Mouse (Mus musculus) heart, postnatal 14 days (tissue): Measurements from ENCODE around the gene Tfap2a. TPM values are rescaled to one million over a fixed set of nuclear protein-coding genes. Genes with fewer than 3 reads are reported as not detected.

Experiments used
- DNase-seq, 2 experiments: peaks; one replicate each; pipeline ENCODE4 v3.0.0; 2021 to 2022
- intact Hi-C: fragments of 180-260 bp; cut with DNase I; formaldehyde crosslinking; loops from one replicate; pipeline ENCODE4 v1.15.1; 2025
- long read RNA-seq, 2 experiments: library from polyadenylated mRNA; stranded (forward); transcript quantifications; one replicate each; pipeline ENCODE4 v2.0.0; 2021
- total RNA-seq, 2 experiments: library from RNA; stranded (reverse); gene quantifications; 2 replicates each; pipeline ENCODE4 v1.2.3; 2021

The Tfap2a gene
- total RNA-seq: under 1 TPM; 0.22 to 0.26 TPM
- long read RNA-seq, experiment 1, partial matches to known transcripts: 0 of 1 reads
- long read RNA-seq, experiment 1, other reads (novel, unspliced or antisense): 1 of 1 reads
- long read RNA-seq, experiment 2: 0 reads

DNA sequence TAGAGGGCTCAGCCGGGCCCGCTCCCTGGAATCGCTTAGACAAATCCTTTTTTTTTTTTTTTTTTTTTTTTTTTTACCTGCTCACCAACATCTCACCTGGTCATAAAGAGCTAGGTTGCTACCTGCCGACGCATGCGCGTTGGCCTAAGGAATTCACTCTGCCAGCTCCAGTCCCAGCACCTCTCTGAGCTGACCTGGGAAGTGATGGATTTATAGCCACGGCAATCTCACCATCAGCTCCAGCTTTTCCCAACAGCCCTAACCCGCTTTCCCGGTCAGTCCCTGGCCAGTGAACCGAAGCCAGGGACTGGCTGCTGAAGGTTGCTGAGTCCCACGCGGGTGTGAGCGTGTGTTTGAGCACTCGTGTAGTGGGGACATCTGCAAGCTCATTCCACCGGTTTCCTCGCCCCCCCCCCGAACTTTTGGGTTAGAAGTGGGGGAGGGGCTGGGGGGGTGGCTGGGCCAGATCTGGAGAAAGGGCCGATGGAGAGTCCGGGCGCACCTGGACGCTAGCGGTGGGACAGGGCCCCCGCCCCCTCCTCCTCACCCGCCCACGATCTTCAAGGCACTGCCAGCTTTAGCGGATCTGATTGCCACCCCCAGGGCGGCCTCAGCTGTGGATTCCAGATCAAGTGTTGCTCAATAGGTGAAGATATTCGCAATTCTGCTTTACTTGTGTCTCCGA is at the start of gene Tfap2a:
Gene Tfap2a, minus strand, starts transcription at position 181 of the 685 bp plus-strand sequence.
- DNase-seq: no peak
- intact Hi-C loops: no loop called here

DNA sequence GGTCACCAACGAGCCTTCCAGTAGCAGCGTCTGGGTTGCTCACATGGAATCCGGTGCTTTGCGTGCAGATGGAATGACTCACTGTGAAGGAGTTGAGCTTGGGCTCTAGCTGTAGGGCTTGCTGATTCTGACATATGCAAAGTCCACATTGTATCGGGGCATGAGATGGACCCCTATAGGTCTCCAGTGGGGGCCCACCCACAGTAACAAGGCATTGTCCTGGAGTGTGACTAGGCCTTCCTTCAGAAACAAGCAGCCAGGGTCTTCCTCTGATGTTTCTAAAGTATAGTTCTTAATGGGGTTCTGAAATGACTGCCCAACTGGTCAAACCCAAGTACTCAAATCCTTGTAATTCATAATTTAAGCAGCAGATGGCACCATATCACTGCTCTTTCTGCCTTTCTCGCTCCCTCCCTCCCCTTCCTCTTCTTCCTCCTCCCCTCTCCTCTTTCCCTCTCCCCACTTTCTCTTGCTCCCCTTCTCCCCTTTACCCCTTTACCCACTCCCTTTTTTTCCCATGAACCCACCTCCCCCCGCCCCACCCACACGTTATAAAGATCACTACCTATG is 46.1 kb upstream of the Tfap2a start:
- intact Hi-C loops: loop anchor here (5.0 kb wide), 2 partner anchors 193 to 263 kb away; no protein-coding TSS in a partner anchor
- DNase-seq: peak in 1 of 2 experiments; percentile 11

DNA sequence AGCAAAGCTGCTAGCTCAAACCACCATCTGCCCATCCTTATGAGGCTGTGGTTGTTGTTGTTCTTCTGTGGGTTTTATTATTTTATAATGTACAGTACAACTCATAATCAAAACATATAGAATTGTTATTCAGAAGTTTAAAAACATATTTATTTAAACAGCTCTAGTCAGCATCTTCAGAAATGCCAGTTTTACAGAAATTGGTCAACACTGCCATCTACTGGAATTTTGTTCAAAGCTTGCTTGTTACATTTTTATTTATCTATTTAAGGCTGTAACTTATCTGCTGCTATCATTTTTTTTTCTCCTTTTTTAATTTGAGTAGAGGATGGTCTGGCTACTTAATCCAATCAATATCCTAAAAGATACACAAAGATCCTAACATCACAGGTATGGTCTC is 19.8 kb upstream of the Tfap2a start:
- intact Hi-C loops: no loop called here
- no peak for DNase-seq

DNA sequence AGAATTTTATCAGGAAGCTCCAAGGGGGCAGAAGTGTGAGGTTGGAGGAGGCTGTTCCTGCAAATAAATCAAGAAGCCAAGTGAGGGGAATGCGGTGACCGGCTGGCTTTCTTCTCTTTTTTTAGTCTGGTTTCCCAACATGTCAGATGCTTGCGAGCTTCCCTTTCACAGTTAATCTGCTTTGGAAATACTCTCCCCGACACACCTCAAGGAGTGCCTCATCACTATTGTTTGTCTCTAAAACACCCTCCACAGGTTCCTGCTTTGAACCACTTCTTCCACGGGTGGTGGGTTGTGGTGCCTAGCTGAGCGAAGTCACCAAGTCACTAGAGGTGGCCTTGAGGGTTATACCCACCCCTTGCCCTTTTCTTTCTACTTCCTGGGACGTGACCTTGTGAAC is 18.2 kb upstream of the Tfap2a start:
- intact Hi-C loops: no loop called here
- no peak for DNase-seq

- intact Hi-C loops: no loop called here
- DNase-seq: no peak
Measured at GRCm38 (mm10) chr13:40754091-40754490, 15.9 kb upstream of the Tfap2a start.

DNA sequence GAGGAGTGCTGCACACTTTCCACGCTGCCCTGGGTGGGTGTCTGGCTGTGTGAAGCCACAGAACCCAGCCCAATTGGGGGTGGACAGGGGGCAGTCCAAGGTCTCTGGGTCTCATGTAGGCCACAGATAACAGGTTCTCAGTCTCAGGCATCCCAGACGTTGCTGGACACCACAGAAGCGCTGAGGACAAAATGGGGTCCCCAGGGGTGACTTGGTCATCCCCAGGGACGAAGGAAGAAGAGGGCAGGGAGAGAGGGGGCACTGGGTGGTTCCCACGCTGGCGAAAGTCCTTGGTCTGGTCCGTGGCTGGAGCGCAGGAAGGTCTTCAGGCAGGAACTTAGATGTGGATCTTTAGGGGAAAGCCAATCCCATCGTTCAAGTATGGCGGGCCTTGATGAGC is 13.7 kb upstream of the Tfap2a start:
- intact Hi-C loops: no loop called here
- no peak for DNase-seq

GRCm38 (mm10) chr13:40749603-40749905 is 11.4 kb upstream of the Tfap2a start:
- intact Hi-C loops: loop anchor here (2.0 to 10.0 kb wide), 5 partner anchors 795 to 1757 kb away; no protein-coding TSS in a partner anchor
- no peak for DNase-seq

GRCm38 (mm10) chr13:40748785-40749602 is 10.8 kb upstream of the Tfap2a start:
- intact Hi-C loops: loop anchor here (2.0 to 10.0 kb wide), 5 partner anchors 794 to 1757 kb away; no protein-coding TSS in a partner anchor
- no peak for DNase-seq

DNA sequence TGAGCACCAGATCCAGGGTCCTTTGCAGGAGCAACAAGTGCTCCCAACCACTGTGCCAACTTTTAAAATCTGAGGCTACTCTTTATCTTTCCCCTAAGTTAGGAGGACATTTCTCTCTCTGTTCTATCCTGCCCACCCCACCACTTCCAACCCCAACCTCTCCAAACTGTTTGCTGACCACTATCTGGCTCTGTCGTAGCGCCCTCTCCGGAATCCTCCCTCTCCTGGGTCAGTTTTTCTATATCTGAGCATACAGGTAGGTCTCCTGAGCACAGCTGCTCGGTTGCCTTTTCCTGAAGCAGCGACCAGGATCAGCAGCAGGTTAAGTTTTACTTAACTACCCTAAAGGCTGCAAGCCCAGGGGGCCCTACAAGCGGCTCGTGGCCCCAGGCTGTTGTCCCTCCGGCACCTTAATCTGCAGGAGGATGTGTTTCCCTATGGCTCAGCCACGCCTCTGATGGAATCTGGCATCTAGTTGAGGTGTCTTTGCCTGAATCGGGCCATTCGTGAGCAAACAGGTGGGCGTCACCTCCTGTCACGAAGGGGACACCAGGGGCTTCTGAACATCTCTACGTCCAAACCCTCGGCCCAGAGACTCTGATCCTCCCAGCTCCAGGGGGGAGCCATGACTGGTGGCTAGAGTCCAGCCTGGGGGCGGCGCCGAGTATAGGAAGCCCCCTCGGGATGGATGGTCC is 6.1 kb upstream of the Tfap2a start:
- no peak for DNase-seq
- intact Hi-C loops: loop anchor here (10.0 kb wide), 2 partner anchors 789 to 1559 kb away; no protein-coding TSS in a partner anchor

GRCm38 (mm10) chr13:40743221-40743620 is 5.0 kb upstream of the Tfap2a start:
- no peak for DNase-seq

GRCm38 (mm10) chr13:40741841-40742550 is 3.8 kb upstream of the Tfap2a start:
- no peak for DNase-seq
- intact Hi-C loops: loop anchor here (10.0 kb wide), 2 partner anchors 787 to 1557 kb away; no protein-coding TSS in a partner anchor

More at GRCm38 (mm10) chr13:40743221-40743620, 5.0 kb upstream of the Tfap2a start:
- intact Hi-C loops: loop anchor here (10.0 kb wide), 2 partner anchors 788 to 1558 kb away; no protein-coding TSS in a partner anchor

- intact Hi-C loops: loop anchor here (10.0 kb wide), 2 partner anchors 787 to 1557 kb away; no protein-coding TSS in a partner anchor
- DNase-seq: no peak
Measured at GRCm38 (mm10) chr13:40741436-40741835, 3.3 kb upstream of the Tfap2a start.

- intact Hi-C loops: loop anchor here (10.0 kb wide), 2 partner anchors 786 to 1556 kb away; no protein-coding TSS in a partner anchor
Measured at GRCm38 (mm10) chr13:40740727-40741360, 2.7 kb upstream of the Tfap2a start.

GRCm38 (mm10) chr13:40739901-40740300 is 1.7 kb upstream of the Tfap2a start:
- intact Hi-C loops: loop anchor here (10.0 kb wide), 2 partner anchors 785 to 1555 kb away; no protein-coding TSS in a partner anchor

More at GRCm38 (mm10) chr13:40740727-40741360, 2.7 kb upstream of the Tfap2a start:
- no peak for DNase-seq

GRCm38 (mm10) chr13:40739121-40739650 is 1.0 kb upstream of the Tfap2a start:
- no peak for DNase-seq
- intact Hi-C loops: no loop called here

More at GRCm38 (mm10) chr13:40739901-40740300, 1.7 kb upstream of the Tfap2a start:
- DNase-seq: no peak

DNA sequence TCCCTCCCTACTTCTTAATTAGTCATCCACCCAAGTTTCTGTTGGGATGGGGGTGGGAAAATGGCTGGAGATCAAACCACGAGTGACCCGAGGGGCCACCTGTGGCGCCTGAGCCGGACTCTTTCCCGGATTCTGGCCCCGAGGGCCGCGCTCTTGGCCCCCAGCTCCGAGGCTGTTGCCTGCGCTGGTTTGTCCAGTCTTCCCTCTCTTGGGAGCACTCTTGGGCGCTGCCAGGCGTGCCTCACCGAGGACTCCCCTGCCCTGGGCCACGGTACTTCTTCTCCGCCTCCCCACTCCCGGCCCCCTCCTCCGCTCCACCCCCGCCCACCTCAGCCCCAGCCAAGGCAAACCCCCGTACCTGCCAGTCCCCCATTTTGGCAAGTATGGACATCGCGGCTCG is 415 bp downstream of the Tfap2a start:
- intact Hi-C loops: no loop called here
- no peak for DNase-seq

DNA sequence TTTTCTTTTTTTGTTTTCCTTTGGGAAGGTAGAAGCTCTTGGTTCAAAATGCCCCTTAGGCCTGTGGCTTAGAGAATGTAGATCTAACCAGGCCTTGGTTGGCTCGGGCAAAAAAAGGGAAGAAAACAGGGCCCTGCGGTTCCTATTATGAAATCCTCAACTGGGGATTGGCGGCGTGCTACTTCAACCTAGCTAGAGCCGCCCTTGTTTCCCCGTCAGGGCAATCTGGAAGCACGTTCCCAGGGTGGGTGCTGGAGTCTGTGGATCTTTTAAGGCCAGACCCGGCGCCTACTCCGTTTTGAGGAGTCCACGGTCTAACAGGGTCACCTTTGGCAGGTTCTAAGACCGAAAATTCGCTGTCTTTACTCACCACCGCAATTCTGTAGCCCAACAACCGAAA is 1.1 kb downstream of the Tfap2a start:
- intact Hi-C loops: no loop called here
- no peak for DNase-seq

- intact Hi-C loops: no loop called here
- no peak for DNase-seq
Measured at GRCm38 (mm10) chr13:40736107-40736780, 1.9 kb downstream of the Tfap2a start.
